Mouse (Mus musculus): ENCODE data around the gene Axin2.
"Not testable (repeated sequence)": the region's sequence is repeated elsewhere in the genome, so short reads cannot be mapped to it uniquely, and the experiment has no call there.

The Axin2 gene

GRCm38 (mm10) chr11:108920158-108920635, at the start of gene Axin2:
Axin2 (plus strand) TSS chr11:108920349.
- peak; percentile 43 to 45 for DNase-seq (ENCODE audit: low spot score in 2 of 2)

GRCm38 (mm10) chr11:108871284-108871683, 48.9 kb upstream of the Axin2 start:
- not testable (repeated sequence) for DNase-seq (ENCODE audit: low spot score in 2 of 2)

- no peak for DNase-seq (ENCODE audit: low spot score in 2 of 2)
Measured at GRCm38 (mm10) chr11:108871748-108872147, 48.4 kb upstream of the Axin2 start.

- no peak for DNase-seq (ENCODE audit: low spot score in 2 of 2)
Measured at GRCm38 (mm10) chr11:108876633-108877205, 43.4 kb upstream of the Axin2 start.

GRCm38 (mm10) chr11:108877520-108877919, 42.6 kb upstream of the Axin2 start:
- no peak for DNase-seq (ENCODE audit: low spot score in 2 of 2)

GRCm38 (mm10) chr11:108880546-108880945, 39.6 kb upstream of the Axin2 start:
- DNase-seq (ENCODE audit: low spot score in 2 of 2), result no peak

- no peak for DNase-seq (ENCODE audit: low spot score in 2 of 2)
Measured at GRCm38 (mm10) chr11:108881662-108882061, 38.5 kb upstream of the Axin2 start.

- DNase-seq (ENCODE audit: low spot score in 2 of 2), result no peak
Measured at GRCm38 (mm10) chr11:108885276-108885896, 34.8 kb upstream of the Axin2 start.

- DNase-seq (ENCODE audit: low spot score in 2 of 2), result no peak
Measured at GRCm38 (mm10) chr11:108886060-108886459, 34.1 kb upstream of the Axin2 start.

- DNase-seq (ENCODE audit: low spot score in 2 of 2), result no peak
Measured at GRCm38 (mm10) chr11:108889121-108889520, 31.0 kb upstream of the Axin2 start.

GRCm38 (mm10) chr11:108890544-108890943, 29.6 kb upstream of the Axin2 start:
- no peak for DNase-seq (ENCODE audit: low spot score in 2 of 2)

GRCm38 (mm10) chr11:108891111-108891870, 28.9 kb upstream of the Axin2 start:
- DNase-seq (ENCODE audit: low spot score in 2 of 2), result no peak

GRCm38 (mm10) chr11:108891871-108892380, 28.2 kb upstream of the Axin2 start:
- DNase-seq (ENCODE audit: low spot score in 2 of 2), result no peak

GRCm38 (mm10) chr11:108892406-108892805, 27.7 kb upstream of the Axin2 start:
- no peak for DNase-seq (ENCODE audit: low spot score in 2 of 2)

GRCm38 (mm10) chr11:108893232-108893790, 26.8 kb upstream of the Axin2 start:
- DNase-seq (ENCODE audit: low spot score in 2 of 2), result no peak

- DNase-seq (ENCODE audit: low spot score in 2 of 2), result no peak
Measured at GRCm38 (mm10) chr11:108893855-108894510, 26.2 kb upstream of the Axin2 start.

- no peak for DNase-seq (ENCODE audit: low spot score in 2 of 2)
Measured at GRCm38 (mm10) chr11:108897034-108897433, 23.1 kb upstream of the Axin2 start.

- no peak for DNase-seq (ENCODE audit: low spot score in 2 of 2)
Measured at GRCm38 (mm10) chr11:108898063-108898462, 22.1 kb upstream of the Axin2 start.

- DNase-seq (ENCODE audit: low spot score in 2 of 2), result no peak
Measured at GRCm38 (mm10) chr11:108898483-108898882, 21.7 kb upstream of the Axin2 start.

- DNase-seq (ENCODE audit: low spot score in 2 of 2), result no peak
Measured at GRCm38 (mm10) chr11:108900718-108901488, 19.2 kb upstream of the Axin2 start.

- DNase-seq (ENCODE audit: low spot score in 2 of 2), result no peak
Measured at GRCm38 (mm10) chr11:108901670-108902069, 18.5 kb upstream of the Axin2 start.
